Mouse (Mus musculus): Measurements from ENCODE around the gene Hras. TPM values are rescaled to one million over a fixed set of nuclear protein-coding genes. Genes with fewer than 3 reads are reported as not detected.

Gene Hras
- polyA plus RNA-seq, 1 experiment from 2014 or later: 188 TPM

GRCm38 (mm10) chr7:141143861-141144260 is 49.9 kb downstream of the Hras start:
- 91% methylated on average over 2 of the region's 2 CpGs for WGBS
- H3K27me3 ChIP-seq (replicated peaks): no peaks in the 10 kb centered on the region

GRCm38 (mm10) chr7:141143112-141143511 is 50.7 kb downstream of the Hras start:
- Histone ChIP-seq H3K4me2 (no peak overlapping the region), H3K4me1 (no peaks in the 10 kb centered on the region), H3K27me3 (replicated peaks) (no peaks in the 10 kb centered on the region), H3K9me3 (replicated peaks) (no peaks in the 10 kb centered on the region), H3K36me3 (peaks cover 51% of the 10 kb centered on the region), H3K27ac (replicated peaks) (no peak overlapping the region), H3K9ac (replicated peaks) (no peak overlapping the region), H3K4me3 (replicated peaks) (no peak overlapping the region)
- WGBS: 61% methylated on average over 5 of the region's 5 CpGs
- ATAC-seq (ENCODE audit: low FRiP score): no peak

More at GRCm38 (mm10) chr7:141143861-141144260, 49.9 kb downstream of the Hras start:
- Histone ChIP-seq H3K36me3 (peaks cover 46% of the 10 kb centered on the region), H3K4me1 (no peaks in the 10 kb centered on the region), H3K9ac (replicated peaks) (no peak overlapping the region), H3K9me3 (replicated peaks) (no peaks in the 10 kb centered on the region), H3K4me3 (replicated peaks) (no peak overlapping the region), H3K4me2 (no peak overlapping the region), H3K27ac (replicated peaks) (no peak overlapping the region)
- no peak for ATAC-seq (ENCODE audit: low FRiP score)

- no peak overlapping the region for H3K27ac ChIP-seq (replicated peaks)
Observed at GRCm38 (mm10) chr7:141141326-141141725, 52.5 kb downstream of the Hras start.

More at GRCm38 (mm10) chr7:141141326-141141725, 52.5 kb downstream of the Hras start:
- no peak for ATAC-seq (ENCODE audit: low FRiP score)
- Histone ChIP-seq H3K4me3 (replicated peaks) (no peak overlapping the region), H3K4me2 (no peak overlapping the region), H3K9ac (replicated peaks) (no peak overlapping the region), H3K36me3 (peaks cover 56% of the 10 kb centered on the region), H3K9me3 (replicated peaks) (no peaks in the 10 kb centered on the region), H3K4me1 (no peaks in the 10 kb centered on the region), H3K27me3 (replicated peaks) (no peaks in the 10 kb centered on the region)
- 88% methylated on average over 4 of the region's 4 CpGs for WGBS

MicroRNA genes within 50 kb of the gene (microRNA counts, 519-probe panel; counts per million panel counts)
- microRNA mmu-miR-210: 2,819 counts per million, percentile 67 among the panel's probes with 10 or more counts

Small RNA genes lying within 50 kb of the gene (microRNA-seq; reads per million reads assigned to microRNA genes)
- gene Mir210: 161 reads per million, percentile 59 among the genes with 10 or more reads in this experiment

Other genes starting within 250 kb of the Hras start
- gene Ifitm5, start 243.7 kb downstream of the Hras start, polyA plus RNA-seq (2015; fragmentation: Nextera tagmentation; extraction: Ambion mirVana): 3.0 and 4.5 TPM in 2 replicates
- not detected in 2 replicates for gene Gm45717, start 238.1 kb downstream of the Hras start, polyA plus RNA-seq (2015; fragmentation: Nextera tagmentation; extraction: Ambion mirVana)
- 197 and 409 TPM in 2 replicates for gene Ifitm2, start 238.0 kb downstream of the Hras start, polyA plus RNA-seq (2015; fragmentation: Nextera tagmentation; extraction: Ambion mirVana)
- 20.6 and 115 TPM in 2 replicates for gene Ifitm1, start 226.8 kb downstream of the Hras start, polyA plus RNA-seq (2015; fragmentation: Nextera tagmentation; extraction: Ambion mirVana)
- 50.1 and 243 TPM in 2 replicates for gene Ifitm3, start 183.2 kb downstream of the Hras start, polyA plus RNA-seq (2015; fragmentation: Nextera tagmentation; extraction: Ambion mirVana)
- gene Ifitm6, start 176.1 kb downstream of the Hras start, polyA plus RNA-seq (2015; fragmentation: Nextera tagmentation; extraction: Ambion mirVana): 1.7 and 1.8 TPM in 2 replicates
- gene Gm17387, start 164.9 kb downstream of the Hras start, polyA plus RNA-seq (2015; fragmentation: Nextera tagmentation; extraction: Ambion mirVana): not detected in 2 replicates
- gene B4galnt4, start 132.9 kb downstream of the Hras start, polyA plus RNA-seq (2015; fragmentation: Nextera tagmentation; extraction: Ambion mirVana): 39.3 and 51.2 TPM in 2 replicates
- gene Pkp3, start 115.8 kb downstream of the Hras start, polyA plus RNA-seq (2015; fragmentation: Nextera tagmentation; extraction: Ambion mirVana): 0.18 and 8.4 TPM in 2 replicates
- 3.3 and 7.8 TPM in 2 replicates for gene Sigirr, start 93.4 kb downstream of the Hras start, polyA plus RNA-seq (2015; fragmentation: Nextera tagmentation; extraction: Ambion mirVana)
- gene Ano9, start 76.2 kb downstream of the Hras start, polyA plus RNA-seq (2015; fragmentation: Nextera tagmentation; extraction: Ambion mirVana): 0.60 and 1.4 TPM in 2 replicates
- gene Ptdss2, start 71.6 kb downstream of the Hras start, polyA plus RNA-seq (2015; fragmentation: Nextera tagmentation; extraction: Ambion mirVana): 83.2 and 86.7 TPM in 2 replicates
- gene Rnh1, start 21.1 kb downstream of the Hras start, polyA plus RNA-seq (2015; fragmentation: Nextera tagmentation; extraction: Ambion mirVana): 50.0 and 69.8 TPM in 2 replicates
- gene Lrrc56, start 152 bp upstream of the Hras start, polyA plus RNA-seq (2015; fragmentation: Nextera tagmentation; extraction: Ambion mirVana): 9.0 and 9.1 TPM in 2 replicates
- gene Lmntd2, start 20.1 kb upstream of the Hras start, polyA plus RNA-seq (2015; fragmentation: Nextera tagmentation; extraction: Ambion mirVana): 0.35 and 1.6 TPM in 2 replicates
- 24.1 and 28.1 TPM in 2 replicates for gene Rassf7, start 21.9 kb upstream of the Hras start, polyA plus RNA-seq (2015; fragmentation: Nextera tagmentation; extraction: Ambion mirVana)
- gene Phrf1, start 34.8 kb upstream of the Hras start, polyA plus RNA-seq (2015; fragmentation: Nextera tagmentation; extraction: Ambion mirVana): 54.9 and 60.2 TPM in 2 replicates
- 2.6 and 7.8 TPM in 2 replicates for gene Irf7, start 72.5 kb upstream of the Hras start, polyA plus RNA-seq (2015; fragmentation: Nextera tagmentation; extraction: Ambion mirVana)
- gene Cdhr5, start 82.8 kb upstream of the Hras start, polyA plus RNA-seq (2015; fragmentation: Nextera tagmentation; extraction: Ambion mirVana): 4.2 TPM in 1 of 2 replicates, not detected in the other
- gene Sct, start 85.1 kb upstream of the Hras start, polyA plus RNA-seq (2015; fragmentation: Nextera tagmentation; extraction: Ambion mirVana): 5.4 and 11.0 TPM in 2 replicates
- 0.87 and 1.3 TPM in 2 replicates for gene Drd4, start 98.0 kb upstream of the Hras start, polyA plus RNA-seq (2015; fragmentation: Nextera tagmentation; extraction: Ambion mirVana)
- gene Deaf1, start 133.7 kb upstream of the Hras start, polyA plus RNA-seq (2015; fragmentation: Nextera tagmentation; extraction: Ambion mirVana): 178 and 200 TPM in 2 replicates
- 50.5 and 55.8 TPM in 2 replicates for gene Tmem80, start 133.7 kb upstream of the Hras start, polyA plus RNA-seq (2015; fragmentation: Nextera tagmentation; extraction: Ambion mirVana)
- gene Eps8l2, start 144.9 kb upstream of the Hras start, polyA plus RNA-seq (2015; fragmentation: Nextera tagmentation; extraction: Ambion mirVana): 0.23 and 10.7 TPM in 2 replicates
- 269 and 298 TPM in 2 replicates for gene Taldo1, start 198.2 kb upstream of the Hras start, polyA plus RNA-seq (2015; fragmentation: Nextera tagmentation; extraction: Ambion mirVana)
- 49.3 and 50.4 TPM in 2 replicates for gene Gatd1, start 220.1 kb upstream of the Hras start, polyA plus RNA-seq (2015; fragmentation: Nextera tagmentation; extraction: Ambion mirVana)
- 185 and 208 TPM in 2 replicates for gene Cend1, start 235.5 kb upstream of the Hras start, polyA plus RNA-seq (2015; fragmentation: Nextera tagmentation; extraction: Ambion mirVana)
- gene Slc25a22, start 243.9 kb upstream of the Hras start, polyA plus RNA-seq (2015; fragmentation: Nextera tagmentation; extraction: Ambion mirVana): 76.7 and 88.8 TPM in 2 replicates

Measured in neural tube, embryonic 15.5 days (tissue).